Mouse (Mus musculus) kidney, embryonic 15.5 days (tissue): ENCODE measurements around the gene Ighmbp2. TPM values are rescaled to one million over a fixed set of nuclear protein-coding genes. Genes with fewer than 3 reads are reported as not detected.

ENCODE experiments used
- ATAC-seq: fragments of 200-750 bp; cut with Nextera tagmentation; replicated peaks from 2 replicates; pipeline ENCODE4 v1.8.0; 2017; ENCODE audit warnings: moderate TSS enrichment; ENCODE audit not compliant: low FRiP score
- H3K27ac ChIP-seq: fragments of 300-500 bp; sonication (generic); 2 replicates; pipeline ENCODE4 v1.5.1; 2015; ENCODE audit warnings: mild to moderate bottlenecking, inconsistent platforms
- H3K27me3 ChIP-seq: fragments of 300-500 bp; sonication (generic); 2 replicates; pipeline ENCODE4 v1.6.1; 2015; ENCODE audit warnings: inconsistent platforms
- H3K36me3 ChIP-seq: fragments of 300-500 bp; sonication (generic); 2 replicates; pipeline ENCODE4 v1.6.1; 2015; ENCODE audit warnings: inconsistent platforms
- H3K4me1 ChIP-seq: fragments of 300-500 bp; sonication (generic); 2 replicates; pipeline ENCODE4 v1.6.1; 2015; ENCODE audit warnings: inconsistent platforms
- H3K4me2 ChIP-seq: fragments of 300-500 bp; sonication (generic); 2 replicates; pipeline ENCODE4 v1.6.1; 2015; ENCODE audit warnings: moderate library complexity, mild to moderate bottlenecking, inconsistent platforms
- H3K4me3 ChIP-seq: fragments of 300-500 bp; sonication (generic); replicated peaks from 2 replicates; pipeline ENCODE4 v1.5.1; 2015; ENCODE audit warnings: mild to moderate bottlenecking, inconsistent platforms
- H3K9ac ChIP-seq: fragments of 300-500 bp; sonication (generic); 2 replicates; pipeline ENCODE4 v1.6.1; 2015; ENCODE audit warnings: mild to moderate bottlenecking, inconsistent platforms
- H3K9me3 ChIP-seq: fragments of 300-500 bp; sonication (generic); replicated peaks from 2 replicates; pipeline ENCODE4 v1.6.1; 2016; ENCODE audit warnings: inconsistent platforms
- WGBS: fragments of 180-500 bp; shearing (Covaris S2); methylation state at CpG from one replicate; pipeline ENCODE4 v1.1.7; 2015; ENCODE audit warnings: mixed read lengths; 5-methylcytosine and 5-hydroxymethylcytosine counted together
- polyA plus RNA-seq: library from polyadenylated mRNA; unstranded; fragments of >200 nt; fragmentation: Nextera tagmentation; extraction: Ambion mirVana; gene quantifications from 2 replicates; pipeline ENCODE4 v1.2.1, GENCODE M21; 2015

Ighmbp2 gene
- polyA plus RNA-seq, 1 experiment from 2014 or later: 9.6 TPM

- 91% methylated on average over 9 of the region's 9 CpGs for WGBS
- Histone ChIP-seq H3K27ac (no peak overlapping the region), H3K4me2 (no peak overlapping the region), H3K4me3 (no peak overlapping the region), H3K36me3 (peaks cover 96% of the 10 kb centered on the region), H3K9ac (no peak overlapping the region), H3K27me3 (no peaks in the 10 kb centered on the region), H3K4me1 (no peaks in the 10 kb centered on the region), H3K9me3 (no peaks in the 10 kb centered on the region)
- no peak for ATAC-seq
These were observed 9.5 kb downstream of the Ighmbp2 start for GRCm38 (mm10) chr19:3273331-3273730.

GRCm38 (mm10) chr19:3271366-3271765, 11.5 kb downstream of the Ighmbp2 start:
- Histone ChIP-seq H3K4me1 (no peaks in the 10 kb centered on the region), H3K27me3 (no peaks in the 10 kb centered on the region), H3K4me2 (no peak overlapping the region), H3K9me3 (no peaks in the 10 kb centered on the region), H3K36me3 (peaks cover 96% of the 10 kb centered on the region), H3K27ac (no peak overlapping the region), H3K9ac (no peak overlapping the region), H3K4me3 (no peak overlapping the region)
- no peak for ATAC-seq
- WGBS: 89% methylated on average over 6 of the region's 6 CpGs

- no peaks in the 10 kb centered on the region for H3K4me1 ChIP-seq
- WGBS: 95% methylated on average over 6 of the region's 6 CpGs
- H3K4me3 ChIP-seq: no peak overlapping the region
- H3K4me2 ChIP-seq: no peak overlapping the region
- no peak overlapping the region for H3K27ac ChIP-seq
- no peaks in the 10 kb centered on the region for H3K9me3 ChIP-seq
- no peak overlapping the region for H3K9ac ChIP-seq
- ATAC-seq: no peak
- H3K36me3 ChIP-seq: peaks cover 97% of the 10 kb centered on the region
- H3K27me3 ChIP-seq: no peaks in the 10 kb centered on the region
These were observed 13.0 kb downstream of the Ighmbp2 start for GRCm38 (mm10) chr19:3269803-3270202.

GRCm38 (mm10) chr19:3269279-3269678, 13.5 kb downstream of the Ighmbp2 start:
- 93% methylated on average over 9 of the region's 9 CpGs for WGBS
- no peak overlapping the region for H3K9ac ChIP-seq
- H3K9me3 ChIP-seq: no peaks in the 10 kb centered on the region
- no peaks in the 10 kb centered on the region for H3K27me3 ChIP-seq
- no peak overlapping the region for H3K27ac ChIP-seq
- H3K4me3 ChIP-seq: no peak overlapping the region
- H3K4me2 ChIP-seq: no peak overlapping the region
- no peaks in the 10 kb centered on the region for H3K4me1 ChIP-seq
- H3K36me3 ChIP-seq: peaks cover 97% of the 10 kb centered on the region
- no peak for ATAC-seq

GRCm38 (mm10) chr19:3268218-3268980, 14.4 kb downstream of the Ighmbp2 start:
- Histone ChIP-seq H3K4me1 (no peaks in the 10 kb centered on the region), H3K36me3 (peaks cover 97% of the 10 kb centered on the region), H3K27ac (no peak overlapping the region), H3K9ac (no peak overlapping the region), H3K27me3 (no peaks in the 10 kb centered on the region), H3K9me3 (no peaks in the 10 kb centered on the region), H3K4me2 (no peak overlapping the region), H3K4me3 (no peak overlapping the region)
- no peak for ATAC-seq
- 93% methylated on average over 17 of the region's 17 CpGs for WGBS

GRCm38 (mm10) chr19:3267340-3267739, 15.5 kb downstream of the Ighmbp2 start:
- Histone ChIP-seq H3K9ac (no peak overlapping the region), H3K4me3 (no peak overlapping the region), H3K9me3 (no peaks in the 10 kb centered on the region), H3K36me3 (peaks cover 94% of the 10 kb centered on the region), H3K4me2 (no peak overlapping the region), H3K27me3 (no peaks in the 10 kb centered on the region), H3K27ac (no peak overlapping the region), H3K4me1 (no peaks in the 10 kb centered on the region)
- 89% methylated on average over 4 of the region's 4 CpGs for WGBS
- ATAC-seq: no peak

GRCm38 (mm10) chr19:3266676-3267075, 16.1 kb downstream of the Ighmbp2 start:
- Histone ChIP-seq H3K36me3 (peaks cover 94% of the 10 kb centered on the region), H3K27ac (no peak overlapping the region), H3K9ac (no peak overlapping the region), H3K27me3 (no peaks in the 10 kb centered on the region), H3K4me2 (no peak overlapping the region), H3K9me3 (no peaks in the 10 kb centered on the region), H3K4me1 (no peaks in the 10 kb centered on the region), H3K4me3 (no peak overlapping the region)
- WGBS: 92% methylated on average over 4 of the region's 4 CpGs
- no peak for ATAC-seq

- H3K9me3 ChIP-seq: no peaks in the 10 kb centered on the region
- 90% methylated on average over 5 of the region's 5 CpGs for WGBS
- no peak overlapping the region for H3K9ac ChIP-seq
- no peak overlapping the region for H3K27ac ChIP-seq
- H3K4me1 ChIP-seq: no peaks in the 10 kb centered on the region
- no peaks in the 10 kb centered on the region for H3K27me3 ChIP-seq
- no peak for ATAC-seq
- peaks cover 94% of the 10 kb centered on the region for H3K36me3 ChIP-seq
- no peak overlapping the region for H3K4me3 ChIP-seq
- H3K4me2 ChIP-seq: no peak overlapping the region
These were observed 16.7 kb downstream of the Ighmbp2 start for GRCm38 (mm10) chr19:3266136-3266535.

GRCm38 (mm10) chr19:3265180-3265579, 17.6 kb downstream of the Ighmbp2 start:
- H3K9ac ChIP-seq: no peak overlapping the region
- no peak overlapping the region for H3K4me3 ChIP-seq
- H3K27me3 ChIP-seq: no peaks in the 10 kb centered on the region
- no peak overlapping the region for H3K27ac ChIP-seq
- no peak overlapping the region for H3K4me2 ChIP-seq
- WGBS: 93% methylated on average over 9 of the region's 9 CpGs
- ATAC-seq: no peak
- H3K36me3 ChIP-seq: peaks cover 94% of the 10 kb centered on the region
- no peaks in the 10 kb centered on the region for H3K4me1 ChIP-seq
- no peaks in the 10 kb centered on the region for H3K9me3 ChIP-seq

- Histone ChIP-seq H3K9me3 (no peaks in the 10 kb centered on the region), H3K27ac (no peak overlapping the region), H3K4me1 (no peaks in the 10 kb centered on the region), H3K9ac (no peak overlapping the region), H3K4me3 (no peak overlapping the region), H3K36me3 (peaks cover 92% of the 10 kb centered on the region), H3K27me3 (no peaks in the 10 kb centered on the region), H3K4me2 (no peak overlapping the region)
- 93% methylated on average over 6 of the region's 6 CpGs for WGBS
- ATAC-seq: no peak
These were observed 18.5 kb downstream of the Ighmbp2 start for GRCm38 (mm10) chr19:3264348-3264747.

- Histone ChIP-seq H3K9me3 (no peaks in the 10 kb centered on the region), H3K4me1 (no peaks in the 10 kb centered on the region), H3K27ac (no peak overlapping the region), H3K9ac (no peak overlapping the region), H3K4me2 (no peak overlapping the region), H3K27me3 (no peaks in the 10 kb centered on the region), H3K36me3 (peaks cover 68% of the 10 kb centered on the region), H3K4me3 (no peak overlapping the region)
- ATAC-seq: no peak
- WGBS: 70% methylated on average over 12 of the region's 12 CpGs
These were observed 20.9 kb downstream of the Ighmbp2 start for GRCm38 (mm10) chr19:3261764-3262525.

- ATAC-seq: no peak
- no peaks in the 10 kb centered on the region for H3K4me1 ChIP-seq
- no peak overlapping the region for H3K27ac ChIP-seq
- H3K9ac ChIP-seq: no peak overlapping the region
- H3K36me3 ChIP-seq: peaks cover 62% of the 10 kb centered on the region
- H3K9me3 ChIP-seq: no peaks in the 10 kb centered on the region
- WGBS: 91% methylated on average over 7 of the region's 7 CpGs
- no peak overlapping the region for H3K4me3 ChIP-seq
- H3K4me2 ChIP-seq: no peak overlapping the region
- no peaks in the 10 kb centered on the region for H3K27me3 ChIP-seq
These were observed 21.5 kb downstream of the Ighmbp2 start for GRCm38 (mm10) chr19:3261336-3261735.
